Mouse (Mus musculus) heart, postnatal 4 days (tissue): ENCODE results near the gene Jmjd8. TPM values are rescaled to one million over a fixed set of nuclear protein-coding genes. Genes with fewer than 3 reads are reported as not detected.

Experiments
- DNase-seq: peaks from one replicate; pipeline ENCODE4 v3.0.0; 2021
- total RNA-seq, 2 experiments: library from RNA; stranded (reverse); gene quantifications; 2 replicates each; pipeline ENCODE4 v1.2.3; 2021

Gene Jmjd8
- total RNA-seq, 2 experiments from 2014 or later, result 34.7 to 37.4 TPM

DNA sequence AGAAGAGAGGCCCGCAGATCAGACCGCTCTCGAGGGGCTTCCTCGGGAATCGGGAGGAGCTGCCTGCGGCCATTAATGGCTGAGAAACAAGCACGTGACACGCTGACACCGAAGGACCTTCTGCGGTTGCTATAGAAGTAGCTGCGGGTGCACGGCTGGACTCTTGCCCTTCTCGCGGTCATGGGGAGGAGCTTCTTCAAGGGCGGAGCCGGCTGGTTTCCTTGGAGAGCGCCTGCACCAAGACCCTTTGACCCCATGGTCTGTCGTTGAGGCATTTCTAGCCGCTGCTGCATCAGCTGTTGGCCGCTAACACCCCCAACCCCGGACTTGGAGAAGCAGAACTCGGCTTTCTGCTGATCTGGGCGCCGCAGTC is 4.6 kb downstream of the Jmjd8 start, which contains the start of gene Stub1:
Gene Stub1, minus strand, starts transcription at position 114 of the 373 bp plus-strand sequence.
- peak; percentile 94 for DNase-seq

DNA sequence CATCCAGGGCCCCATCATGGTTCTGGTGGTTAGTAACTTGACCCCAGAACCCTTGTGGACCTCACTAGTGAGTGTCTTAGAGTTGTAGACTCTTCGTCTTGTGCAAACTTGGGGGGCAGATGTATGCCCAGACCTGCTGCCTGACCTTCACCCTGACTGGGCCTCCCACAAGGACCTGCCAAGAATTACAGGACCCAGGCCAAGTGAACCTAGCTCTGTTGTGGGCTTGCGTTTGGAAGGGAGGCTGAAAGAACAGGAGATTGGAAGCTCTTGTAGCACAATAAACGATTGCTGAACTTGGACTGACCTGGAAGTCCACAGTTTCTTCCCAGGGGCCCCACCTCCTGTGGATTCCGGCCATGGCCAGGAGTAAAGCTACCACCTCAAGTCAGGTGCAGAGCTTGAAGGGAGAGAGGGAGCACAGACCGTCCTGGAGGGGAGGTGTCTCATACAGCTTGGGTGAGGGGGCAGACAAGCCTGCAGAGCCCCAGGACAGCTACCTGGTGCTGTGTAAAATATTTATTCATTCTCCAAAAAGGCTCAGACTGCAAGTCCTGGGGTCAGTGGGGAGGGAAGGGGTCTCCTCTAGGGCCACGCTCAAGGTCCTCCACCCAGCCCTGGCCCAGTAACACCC is 5.4 kb downstream of the Jmjd8 start:
- peak; percentile 49 for DNase-seq

DNA sequence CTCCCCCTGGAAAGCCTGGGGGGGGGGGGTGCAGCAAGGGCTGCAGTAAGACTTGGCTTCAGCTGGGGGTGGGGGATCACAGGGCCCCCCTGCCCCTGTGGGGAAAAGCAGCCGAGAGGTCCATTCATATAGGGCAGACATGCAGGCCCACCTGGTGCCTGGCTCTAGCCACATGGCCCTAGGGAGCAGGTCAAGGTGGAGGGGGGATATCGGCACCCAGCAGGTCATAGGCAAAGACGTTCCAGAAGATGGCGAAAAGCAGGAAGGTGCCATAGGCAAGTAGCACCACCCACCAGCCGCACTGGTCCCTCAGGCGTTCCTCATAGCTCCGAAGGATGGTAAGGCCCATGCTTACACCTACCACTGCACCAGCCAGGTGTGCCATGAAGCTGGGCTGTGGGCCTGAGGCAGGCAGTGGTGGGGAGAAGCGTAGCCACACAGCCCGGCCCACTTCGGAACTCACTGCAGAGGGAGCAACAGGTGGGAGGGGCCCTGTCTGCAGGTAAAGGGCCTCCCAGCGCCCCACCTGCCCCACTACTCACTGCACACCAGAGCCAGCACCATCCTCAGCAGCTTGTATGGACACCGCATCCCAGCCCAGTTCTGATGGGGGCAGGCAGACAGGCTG is 6.0 kb downstream of the Jmjd8 start:
- no peak for DNase-seq

DNA sequence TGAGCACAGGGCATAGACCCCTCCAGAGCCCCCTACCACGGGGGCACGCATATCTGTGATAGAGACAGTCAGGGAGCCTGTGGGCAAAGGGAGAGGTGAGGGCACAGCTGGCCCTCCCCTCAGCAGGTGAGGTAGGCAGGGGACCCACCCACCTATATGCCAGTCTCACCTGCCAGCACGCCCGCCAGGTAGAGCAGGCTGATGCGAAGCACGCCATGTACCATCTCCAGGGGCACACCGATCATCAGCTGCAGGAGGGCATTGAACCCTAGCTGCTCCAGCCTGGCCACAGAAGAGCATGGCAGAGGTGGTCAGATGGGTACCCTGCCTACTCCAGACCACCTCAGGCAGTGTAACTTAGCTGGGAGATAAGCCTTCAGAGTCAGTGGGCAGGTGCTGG is 6.6 kb downstream of the Jmjd8 start:
- DNase-seq, result no peak

DNA sequence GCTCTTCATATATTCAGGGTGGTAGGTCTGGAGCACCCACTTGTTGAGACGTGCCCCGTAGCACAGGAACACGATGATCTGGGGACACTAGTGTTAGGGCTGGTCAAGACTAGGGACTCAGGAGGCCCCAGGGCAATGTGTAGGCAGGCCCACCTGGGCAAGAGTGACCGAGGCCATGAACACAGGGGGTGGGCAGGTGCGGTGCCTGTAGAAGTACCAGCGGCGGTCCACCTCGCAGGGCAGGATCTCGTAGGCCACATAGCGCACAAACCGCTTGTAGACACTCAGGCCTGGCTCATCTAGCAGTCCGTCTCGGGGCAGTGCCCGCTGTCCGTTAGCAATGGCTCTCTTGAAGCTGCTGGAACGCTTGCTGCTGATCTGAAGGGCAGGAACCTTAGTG is 7.1 kb downstream of the Jmjd8 start:
- no peak for DNase-seq

DNA sequence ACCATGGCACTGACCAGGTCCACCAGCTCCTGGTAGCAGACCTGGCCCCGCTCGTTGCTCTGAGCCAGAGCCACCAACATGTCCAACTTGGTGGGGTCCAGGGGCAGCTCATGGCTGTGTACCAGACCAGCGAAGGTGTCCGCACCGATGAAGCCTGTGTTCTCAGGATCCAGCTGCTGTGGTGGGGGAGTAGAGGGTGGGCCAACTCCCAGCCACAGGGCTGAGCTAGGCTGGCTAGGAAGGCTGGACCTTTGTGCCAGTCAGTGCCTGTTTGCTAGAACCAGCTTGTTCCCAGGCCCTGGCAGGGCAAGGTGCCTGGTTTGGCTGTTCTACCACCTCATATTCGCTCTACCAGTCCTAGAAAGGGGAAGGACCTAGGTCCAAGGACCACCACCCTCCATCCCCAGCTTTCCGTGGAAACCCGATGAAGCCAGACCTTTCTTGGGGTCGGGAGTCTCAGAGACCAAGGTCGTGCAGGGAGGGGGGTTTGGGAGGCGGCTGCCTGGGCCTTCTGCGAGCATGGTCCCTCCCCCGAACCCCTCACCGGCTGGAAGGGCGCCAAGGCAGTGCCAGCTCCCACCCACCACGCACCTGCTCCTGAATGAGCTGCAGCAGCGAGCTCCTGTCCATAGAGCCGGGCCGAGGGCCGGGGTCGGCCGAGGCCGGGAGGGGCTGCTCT is 7.9 kb downstream of the Jmjd8 start:
- DNase-seq, result no peak

DNA sequence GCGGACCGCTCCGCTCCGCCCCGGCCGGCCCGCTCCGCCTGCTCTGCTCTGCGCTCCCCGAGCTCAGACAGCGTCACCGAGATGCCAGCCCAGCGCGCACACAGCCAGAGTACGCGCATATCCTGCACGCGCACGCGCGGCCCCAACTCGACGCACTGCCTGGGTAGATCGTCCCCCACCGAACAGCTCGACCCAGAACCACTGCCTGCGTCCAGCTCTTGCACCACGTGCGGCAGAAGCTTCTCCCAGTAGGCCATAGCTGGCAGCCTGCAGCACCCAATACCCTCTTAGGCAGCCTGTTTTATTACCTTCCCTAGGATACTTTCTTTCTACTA is 8.4 kb downstream of the Jmjd8 start, which contains the start of gene Rhbdl1:
Gene Rhbdl1, minus strand, starts transcription at position 220 of the 335 bp plus-strand sequence.
- DNase-seq, result peak; percentile 79

DNA sequence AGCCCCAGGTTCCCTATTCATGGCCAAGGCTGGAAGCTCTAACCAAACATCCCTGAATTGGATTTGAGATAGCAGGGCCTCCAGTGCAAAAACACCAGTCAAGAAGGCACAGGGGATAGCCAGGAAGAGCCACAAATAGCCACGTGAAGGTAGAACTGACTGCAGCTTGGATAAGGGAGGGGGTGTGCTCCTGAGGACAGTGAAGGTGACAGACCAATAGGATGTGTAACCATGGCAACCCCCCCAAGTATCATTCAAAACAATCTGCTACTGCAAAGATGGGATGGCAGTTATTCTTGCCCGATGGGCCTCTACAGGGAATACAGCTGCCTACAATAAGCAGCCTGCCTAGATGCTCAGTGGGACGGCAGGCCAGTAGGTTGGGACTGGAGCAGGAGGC is 8.9 kb downstream of the Jmjd8 start:
- no peak for DNase-seq

DNA sequence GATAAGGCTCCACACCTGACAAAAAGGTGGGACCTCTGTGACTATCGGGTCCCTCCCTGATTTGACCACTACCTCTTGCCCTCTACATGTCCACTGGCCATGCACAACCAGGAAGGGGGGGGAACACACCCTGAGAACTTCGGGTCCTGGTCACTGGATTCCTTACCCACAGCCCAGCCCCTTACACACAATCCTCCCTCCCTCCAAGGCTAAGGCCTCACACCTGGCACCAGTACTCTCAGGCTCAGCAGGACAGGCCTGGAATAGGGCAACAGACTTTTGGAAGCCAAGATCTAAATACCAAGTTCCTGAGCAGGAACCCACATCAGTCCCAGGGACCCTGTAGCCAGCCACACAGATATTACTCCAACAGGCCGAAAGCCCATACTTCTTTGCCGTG is 10.2 kb downstream of the Jmjd8 start:
- DNase-seq, result no peak

DNA sequence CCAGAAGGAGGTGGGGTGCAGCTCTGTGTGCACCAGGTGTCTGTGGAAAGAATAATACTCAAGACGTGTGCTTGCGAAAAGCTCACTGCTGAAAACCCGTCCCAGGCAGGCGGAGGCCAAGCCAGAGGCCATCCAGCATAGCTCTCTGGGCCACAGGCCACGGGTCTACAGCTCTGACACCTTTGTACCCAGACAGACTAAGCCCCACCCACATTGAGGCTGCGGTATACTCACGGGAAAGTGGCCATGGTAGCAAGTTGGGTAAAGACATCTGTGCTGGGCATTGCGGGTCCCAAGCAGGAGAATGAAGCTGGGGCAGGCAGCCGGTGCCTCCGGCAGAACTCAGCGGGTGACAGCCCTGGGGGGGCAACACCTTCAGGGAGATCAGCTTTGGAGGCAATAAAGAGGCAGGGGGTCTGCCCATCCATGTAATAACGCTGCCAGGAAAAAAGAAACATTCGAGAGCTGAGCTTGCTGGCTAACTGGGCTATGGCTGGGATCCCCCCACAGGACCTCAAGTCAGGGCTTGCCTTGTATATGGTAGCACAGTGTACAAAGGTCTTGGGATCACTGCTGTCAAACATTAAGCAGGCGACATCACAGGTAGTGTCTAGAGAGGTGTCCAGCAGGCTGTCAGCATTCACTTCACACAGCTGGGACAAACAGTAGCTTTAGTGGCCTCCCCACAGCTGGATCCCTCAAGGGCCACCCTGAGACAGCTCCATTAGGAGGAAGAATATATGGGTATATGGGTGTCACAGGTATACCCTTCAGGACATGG is 11.0 kb downstream of the Jmjd8 start:
- no peak for DNase-seq

DNA sequence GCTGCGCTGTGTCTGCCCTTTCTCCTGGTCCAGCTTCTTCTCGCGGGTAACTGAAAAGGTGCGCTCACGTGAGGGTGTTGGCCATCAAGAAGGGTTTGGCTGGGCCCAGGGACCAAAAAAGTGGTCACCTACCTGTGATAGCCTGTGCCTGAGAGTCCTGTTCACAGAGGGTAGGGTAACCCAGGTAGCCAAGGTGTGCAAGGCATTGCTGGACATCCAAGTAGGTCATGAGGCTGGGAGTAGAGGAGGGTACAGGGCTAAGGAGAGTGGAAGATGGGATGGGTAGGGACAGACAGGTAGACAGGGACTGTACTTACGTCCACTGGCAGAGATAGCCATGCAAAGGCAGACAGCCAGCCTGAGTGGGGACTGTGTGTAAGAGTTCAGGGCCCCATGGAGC is 11.9 kb downstream of the Jmjd8 start:
- no peak for DNase-seq

DNA sequence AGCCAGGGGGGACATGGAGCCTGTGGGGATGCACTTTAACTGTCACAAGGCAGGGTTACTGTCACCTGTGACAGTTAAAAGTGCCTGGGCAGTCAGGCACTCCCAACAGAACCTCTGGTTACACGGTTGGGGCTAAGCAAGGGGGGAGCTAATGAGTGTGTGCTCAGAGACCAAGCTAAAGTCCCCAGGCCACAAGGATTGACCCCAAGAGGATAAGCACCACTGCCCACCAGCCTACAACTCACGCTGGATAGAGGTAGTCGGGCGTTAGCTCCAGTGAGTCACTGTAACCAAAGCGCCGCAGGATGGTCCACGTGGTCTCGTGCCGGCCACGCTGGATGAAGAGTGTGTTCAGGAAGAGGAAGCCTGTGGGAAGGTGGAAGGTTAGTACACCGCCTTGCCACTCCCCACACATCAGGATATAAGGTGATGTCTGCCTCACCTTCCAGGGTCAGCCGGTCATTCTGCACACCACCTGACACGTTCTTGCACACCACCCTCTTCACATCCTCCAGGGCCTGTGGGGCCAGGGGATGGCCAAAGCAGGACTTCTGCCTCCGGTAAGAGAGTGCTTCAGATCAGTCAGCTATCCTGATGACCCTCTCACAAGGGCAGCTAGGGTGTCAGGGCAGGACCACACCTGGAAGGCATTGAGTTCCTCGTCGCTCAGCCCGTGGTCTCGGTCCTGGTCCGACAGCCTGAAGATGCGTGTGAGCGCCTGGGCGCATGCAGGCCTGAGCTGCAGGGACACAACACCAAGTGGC is 12.6 kb downstream of the Jmjd8 start, which contains the start of gene Gm20683:
Gene Gm20683, minus strand, starts transcription at position 647 of the 764 bp plus-strand sequence.
- DNase-seq, result no peak

DNA sequence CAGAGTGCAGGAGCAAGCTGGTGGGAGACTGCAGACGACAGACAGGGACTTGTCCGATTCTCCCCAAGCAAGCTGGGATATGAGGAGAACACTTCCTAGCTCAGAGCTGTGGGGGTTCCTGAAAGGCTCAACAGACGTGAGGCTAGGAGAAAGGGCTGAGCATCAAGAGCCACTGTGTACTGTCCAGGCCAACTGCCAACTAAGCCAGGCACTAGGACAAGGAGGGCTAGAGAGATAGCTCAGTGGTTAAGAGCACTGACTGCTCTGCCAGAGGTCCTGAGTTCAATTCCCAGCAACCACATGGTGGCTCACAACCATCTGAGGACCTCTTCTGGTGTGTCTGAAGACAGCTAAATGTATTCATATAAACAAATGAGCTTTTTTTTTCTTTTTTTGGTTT is 13.8 kb downstream of the Jmjd8 start:
- no peak for DNase-seq

DNA sequence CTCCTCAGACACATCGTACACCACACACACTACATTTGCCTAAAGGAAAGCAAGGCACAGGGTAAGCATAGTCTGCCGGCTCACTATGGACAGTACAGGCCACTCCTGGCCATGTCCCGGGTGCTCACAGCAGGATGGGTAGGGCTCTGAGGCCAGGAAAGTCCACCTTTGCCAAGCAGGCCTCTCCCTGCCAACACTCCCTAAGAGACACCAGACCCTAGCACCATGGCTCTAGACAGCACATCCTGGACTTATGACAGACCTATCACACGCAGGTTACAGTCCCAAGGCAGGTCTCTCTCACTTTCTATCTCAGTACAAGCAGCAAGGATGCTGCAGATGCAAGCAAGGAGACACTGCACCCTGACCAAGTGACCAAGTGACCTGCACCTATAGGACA is 14.5 kb downstream of the Jmjd8 start:
- no peak for DNase-seq

DNA sequence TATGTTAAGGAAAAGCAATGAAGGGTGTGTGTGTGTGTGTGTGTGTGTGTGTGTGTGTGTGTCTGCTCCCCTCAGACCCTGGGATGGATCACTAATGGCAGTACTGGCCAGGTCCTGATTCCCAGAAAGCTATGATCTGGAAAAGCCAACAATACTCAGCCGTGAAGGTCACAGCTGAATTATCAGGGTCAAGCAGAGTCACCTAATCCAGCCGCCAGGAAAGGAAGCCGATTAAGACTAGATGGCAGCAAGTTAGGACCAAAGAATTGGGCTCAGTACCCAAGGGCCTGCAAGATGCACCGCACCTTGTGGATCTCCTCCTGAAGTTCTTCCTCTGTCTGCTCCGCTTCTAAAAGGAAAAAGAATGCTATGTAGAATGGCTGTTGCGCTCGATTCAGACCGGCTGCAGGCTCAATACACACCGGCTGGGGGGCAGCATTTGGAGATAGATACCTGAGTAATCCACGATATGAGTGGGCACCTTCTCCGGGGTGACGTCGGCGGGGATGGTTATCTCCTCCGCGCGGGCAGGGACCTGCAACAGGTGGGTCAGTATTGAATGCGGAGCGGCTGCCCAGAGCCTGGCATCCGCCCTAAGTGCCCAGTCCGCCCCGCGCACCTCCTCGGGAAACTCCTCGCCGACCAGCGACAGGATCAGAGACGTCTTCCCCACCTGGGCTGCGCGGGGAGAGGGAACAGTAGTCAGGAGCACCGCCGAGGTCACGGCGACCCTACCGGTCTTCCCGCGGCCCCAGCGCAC is 15.1 kb downstream of the Jmjd8 start:
- no peak for DNase-seq

DNA sequence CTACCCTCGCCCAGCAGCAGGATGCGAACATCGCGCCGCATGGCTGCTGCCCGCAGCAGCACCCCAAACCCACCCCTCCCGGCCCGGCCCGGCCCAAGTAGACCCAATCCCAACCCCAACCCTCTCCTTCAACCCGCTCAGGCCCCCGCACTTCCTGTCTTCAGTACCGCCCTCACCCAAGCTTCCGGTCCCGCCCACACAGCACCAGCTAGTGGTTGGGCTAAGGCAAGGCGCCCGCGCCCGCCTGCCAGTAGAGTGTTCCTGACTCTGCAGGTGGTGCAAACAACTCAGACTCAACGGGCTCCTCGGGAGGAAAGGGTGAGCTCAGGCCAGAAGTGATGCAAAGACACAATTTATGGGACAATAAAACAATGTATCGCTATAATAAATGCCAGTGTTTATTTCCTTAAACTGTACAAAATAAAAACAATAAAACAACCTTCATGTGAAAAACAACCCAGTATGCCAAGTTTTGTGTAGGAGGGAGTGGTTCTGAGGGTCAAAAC is 15.8 kb downstream of the Jmjd8 start, which contains the start of gene Rhot2:
Gene Rhot2, minus strand, starts transcription at position 456 of the 506 bp plus-strand sequence.
- peak; percentile 95 for DNase-seq

DNA sequence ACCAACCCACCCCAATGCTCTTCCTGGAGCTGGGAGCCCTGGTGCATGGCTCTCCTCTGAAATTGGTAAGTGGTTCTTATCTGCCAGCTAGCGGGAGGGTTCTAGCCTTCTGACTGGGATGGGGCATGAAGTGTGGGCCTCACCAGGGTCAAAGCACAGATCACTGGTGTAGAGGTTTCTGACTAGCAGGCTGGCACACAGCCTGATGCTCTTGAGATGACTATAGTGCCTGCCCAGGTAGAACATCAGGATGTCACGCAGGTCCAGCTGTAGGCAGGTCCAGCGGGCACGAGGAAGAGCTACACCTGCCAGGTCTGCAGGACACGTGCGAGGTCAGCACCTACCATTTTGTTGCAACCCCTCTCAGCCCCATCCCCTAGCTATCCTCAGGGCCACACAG is 31.6 kb downstream of the Jmjd8 start:
- DNase-seq, result no peak

DNA sequence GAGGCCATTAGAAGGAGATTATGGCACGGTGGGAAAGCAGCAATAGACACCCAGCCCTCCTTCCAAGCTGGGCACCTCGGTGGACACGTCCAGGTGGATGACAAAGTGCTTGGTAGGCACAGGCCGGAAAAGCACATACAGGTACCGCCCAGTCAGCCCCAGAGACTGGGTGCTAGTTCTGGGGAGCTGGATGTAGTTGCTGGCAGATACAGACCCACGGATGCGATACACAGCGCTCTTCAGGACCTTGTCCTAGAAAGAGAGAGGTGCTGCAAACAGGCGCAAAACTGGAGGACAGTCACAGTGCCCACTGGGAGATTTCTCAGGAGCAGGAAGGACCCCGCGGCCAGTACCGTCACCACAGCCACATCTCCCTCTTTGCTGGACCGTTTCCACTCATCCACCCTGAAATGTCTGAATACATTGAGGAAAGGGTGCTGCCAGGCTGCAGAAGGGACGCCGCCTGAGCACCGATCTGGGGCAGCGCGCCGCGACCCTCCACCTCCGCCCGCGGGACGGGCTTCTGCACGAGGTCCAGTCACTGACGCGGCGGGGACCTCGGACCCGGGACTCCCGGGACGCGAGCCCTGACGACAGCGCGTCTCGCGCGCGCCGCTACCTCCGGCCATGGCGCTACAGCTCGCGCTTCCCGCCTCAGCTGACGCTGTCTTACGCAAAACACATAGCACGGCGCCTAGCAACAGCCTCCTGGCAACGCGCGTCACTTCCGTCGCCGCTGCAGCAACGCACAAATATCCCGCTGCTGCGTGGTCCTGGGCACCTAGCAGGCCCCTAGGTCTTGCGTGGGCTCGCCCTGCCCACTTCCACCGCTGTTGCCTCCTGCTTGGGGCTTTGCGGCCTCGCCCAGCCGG is 32.4 kb downstream of the Jmjd8 start, which contains the start of gene Wdr90:
Gene Wdr90, minus strand, starts transcription at position 670 of the 872 bp plus-strand sequence.
- peak; percentile 88 for DNase-seq

DNA sequence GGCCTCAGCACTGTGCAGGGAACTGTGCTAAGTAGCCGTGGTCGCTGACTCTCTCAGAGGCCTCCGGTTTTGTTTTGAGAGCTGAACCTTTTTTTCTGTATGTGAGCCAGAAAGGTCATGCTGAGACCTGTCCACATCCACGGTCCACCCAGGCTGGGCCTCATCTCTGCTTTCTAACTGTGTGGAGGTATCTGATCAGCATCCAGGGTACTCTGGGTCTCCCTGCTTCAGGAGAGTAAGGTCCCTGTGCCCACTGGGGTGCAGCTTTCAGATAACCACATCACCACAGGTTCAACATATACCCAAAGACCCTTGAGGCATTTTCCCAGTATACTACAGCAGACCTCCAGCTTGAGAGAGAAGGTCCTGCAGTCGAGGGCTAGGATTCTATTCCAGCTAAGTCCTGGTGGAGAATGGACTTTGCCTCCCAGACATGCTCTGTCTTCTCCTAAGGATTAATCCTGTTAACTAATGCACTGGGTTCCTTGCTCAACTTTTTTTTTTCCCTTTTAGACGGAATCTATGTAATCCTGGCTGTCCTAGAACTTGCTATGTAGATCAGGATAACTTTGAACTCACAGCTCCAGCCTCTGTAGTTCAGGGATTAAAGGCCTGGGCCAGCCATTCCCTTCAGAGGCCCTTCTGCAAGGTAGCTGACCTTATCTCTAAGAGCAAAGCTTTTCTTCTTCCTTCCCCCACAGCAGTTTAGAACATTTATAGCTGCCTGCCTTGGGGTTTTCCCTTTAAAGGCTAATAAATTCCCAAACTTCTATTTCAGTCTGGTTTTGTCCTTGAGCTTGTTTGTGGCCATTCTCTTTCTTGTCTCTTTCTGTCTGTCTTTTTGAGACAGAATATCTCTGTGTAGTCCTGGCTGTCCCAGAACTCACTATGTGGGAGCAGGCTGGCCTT is 33.3 kb downstream of the Jmjd8 start:
- no peak for DNase-seq
